Mouse (Mus musculus) embryonic facial prominence, embryonic 12.5 days (tissue): ENCODE measurements around the gene Krt73. TPM values are rescaled to one million over a fixed set of nuclear protein-coding genes. Genes with fewer than 3 reads are reported as not detected.

Source experiments
- ATAC-seq: fragments of 200-750 bp; cut with Nextera tagmentation; 2 replicates; pipeline ENCODE4 v1.8.0; 2017; ENCODE audit not compliant: insufficient number of reproducible peaks, insufficient read depth, low FRiP score, low TSS enrichment
- H3K27ac ChIP-seq: fragments of 300-500 bp; sonication (generic); 2 replicates; pipeline ENCODE4 v1.5.1; 2016; ENCODE audit warnings: mild to moderate bottlenecking
- H3K27me3 ChIP-seq: fragments of 300-500 bp; sonication (generic); 2 replicates; pipeline ENCODE4 v1.6.1; 2016; ENCODE audit warnings: mild to moderate bottlenecking, moderate library complexity
- H3K36me3 ChIP-seq: fragments of 300-500 bp; sonication (generic); 2 replicates; pipeline ENCODE4 v1.6.1; 2016; ENCODE audit warnings: mild to moderate bottlenecking
- H3K4me1 ChIP-seq: fragments of 300-500 bp; sonication (generic); 2 replicates; pipeline ENCODE4 v1.6.1; 2016
- H3K4me2 ChIP-seq: fragments of 300-500 bp; sonication (generic); replicated peaks from 2 replicates; pipeline ENCODE4 v1.6.1; 2016; ENCODE audit warnings: mild to moderate bottlenecking, moderate library complexity
- H3K4me3 ChIP-seq: fragments of 300-500 bp; sonication (generic); 2 replicates; pipeline ENCODE4 v1.5.1; 2016; ENCODE audit warnings: mild to moderate bottlenecking
- H3K9ac ChIP-seq: fragments of 300-500 bp; sonication (generic); 2 replicates; pipeline ENCODE4 v1.6.1; 2016; ENCODE audit warnings: mild to moderate bottlenecking, moderate library complexity
- H3K9me3 ChIP-seq: fragments of 300-500 bp; sonication (generic); 2 replicates; pipeline ENCODE4 v1.6.1; 2016; ENCODE audit warnings: mild to moderate bottlenecking, moderate library complexity
- WGBS: fragments of 180-500 bp; shearing (Covaris S2); methylation state at CpG from one replicate; pipeline ENCODE4 v1.1.7; 2016; 5-methylcytosine and 5-hydroxymethylcytosine counted together
- polyA plus RNA-seq: library from polyadenylated mRNA; unstranded; fragments of >200 nt; fragmentation: Nextera tagmentation; extraction: Ambion mirVana; gene quantifications from 2 replicates; pipeline ENCODE4 v1.2.1, GENCODE M21; 2016

The Krt73 gene
- 0.08 TPM in 1 of 2 replicates, not detected in the other for polyA plus RNA-seq

- no peaks in the 10 kb centered on the region for H3K36me3 ChIP-seq
- H3K9me3 ChIP-seq = no peaks in the 10 kb centered on the region
- no peaks in the 10 kb centered on the region for H3K27me3 ChIP-seq
- H3K4me1 ChIP-seq = no peaks in the 10 kb centered on the region
- no peak within 1 kb of the TSS for H3K9ac ChIP-seq
- no peak within 1 kb of the TSS for H3K4me3 ChIP-seq
- H3K27ac ChIP-seq = no peak within 1 kb of the TSS
- H3K4me2 ChIP-seq = no peak within 1 kb of the TSS
- WGBS = 76% methylated on average over 6 of the region's 6 CpGs
- ATAC-seq = no peak
Observed at GRCm38 (mm10) chr15:101802296-101802835, at the start of gene Krt73. Gene Krt73 (minus strand): TSS chr15:101802346.

DNA sequence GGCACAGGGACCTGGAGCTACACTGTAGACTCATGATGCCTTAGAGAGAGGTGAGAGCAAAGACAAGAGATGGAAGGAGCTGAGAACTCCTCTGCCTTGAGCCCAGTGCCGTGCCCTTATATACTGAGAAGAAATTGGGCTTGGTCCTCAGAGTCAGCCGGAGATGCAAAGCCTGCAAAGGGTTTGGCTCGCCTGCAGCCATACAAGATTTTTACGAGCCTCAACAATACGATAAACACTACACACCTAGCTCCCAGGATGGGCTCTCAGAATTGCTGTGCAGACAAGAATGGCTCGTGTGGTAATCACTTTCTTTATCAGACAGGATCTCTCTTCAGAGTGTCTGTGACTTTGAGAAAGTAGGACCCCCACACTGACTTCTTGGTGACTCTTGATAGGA, 48.5 kb upstream of the Krt73 start, which contains the start of gene Krt1:
Krt1 (minus strand) TSS at position 101 of the 400 bp plus-strand sequence.
- WGBS = 78% methylated on average over 6 of the region's 6 CpGs
- H3K27me3 ChIP-seq = peaks cover 17% of the 10 kb centered on the region; the same call in 1 of the 2 replicates

GRCm38 (mm10) chr15:101845971-101846403, 43.8 kb upstream of the Krt73 start:
- Histone ChIP-seq H3K27me3 (peaks cover 14% of the 10 kb centered on the region), H3K4me3 (peak overlapping the region; percentile 44), H3K27ac (0 out of 2 replicates have a peak overlapping the region, but pooled peaks have one; percentile 14), H3K4me2 (peak overlapping the region; percentile 70), H3K4me1 (no peaks in the 10 kb centered on the region), H3K36me3 (no peaks in the 10 kb centered on the region), H3K9me3 (no peaks in the 10 kb centered on the region), H3K9ac (peak overlapping the region; percentile 54)
- under 1% methylated on average over 37 of the region's 37 CpGs for WGBS
- no peak for ATAC-seq

More for the DNA sequence above, 48.5 kb upstream of the Krt73 start, which contains the start of gene Krt1:
- Histone ChIP-seq H3K4me1 (peaks cover 5% of the 10 kb centered on the region), H3K9ac (no peak within 1 kb of the TSS), H3K27ac (no peak within 1 kb of the TSS), H3K36me3 (no peaks in the 10 kb centered on the region), H3K9me3 (no peaks in the 10 kb centered on the region), H3K4me3 (no peak within 1 kb of the TSS), H3K4me2 (no peak within 1 kb of the TSS)
- no peak for ATAC-seq

DNA sequence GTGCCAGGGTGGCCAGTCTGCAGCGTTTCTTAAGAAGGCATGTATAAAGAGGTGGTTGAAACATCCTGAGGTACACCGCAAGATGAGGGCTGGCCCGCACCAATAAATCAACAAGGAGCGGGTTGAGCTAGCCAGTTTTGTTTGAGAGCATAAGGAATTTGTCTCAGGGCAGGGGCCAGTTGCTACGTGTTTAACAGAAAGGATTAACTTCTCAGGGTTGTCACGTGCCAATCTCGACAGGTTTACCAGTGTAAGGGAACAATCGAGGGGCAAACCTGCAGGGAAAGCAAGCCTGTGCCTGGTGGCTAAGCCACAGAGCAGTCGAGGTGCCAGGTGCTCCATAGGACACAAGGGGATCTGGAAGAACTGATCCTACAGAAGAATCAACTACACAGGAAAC, 41.0 kb upstream of the Krt73 start:
- 64% methylated on average over 9 of the region's 9 CpGs for WGBS
- H3K4me1 ChIP-seq = no peaks in the 10 kb centered on the region
- H3K27me3 ChIP-seq = peaks cover 14% of the 10 kb centered on the region
- H3K4me3 ChIP-seq = no peak overlapping the region
- H3K9me3 ChIP-seq = no peaks in the 10 kb centered on the region
- H3K4me2 ChIP-seq = no peak overlapping the region
- no peak overlapping the region for H3K9ac ChIP-seq
- H3K36me3 ChIP-seq = no peaks in the 10 kb centered on the region
- no peak for ATAC-seq
- no peak overlapping the region for H3K27ac ChIP-seq

DNA sequence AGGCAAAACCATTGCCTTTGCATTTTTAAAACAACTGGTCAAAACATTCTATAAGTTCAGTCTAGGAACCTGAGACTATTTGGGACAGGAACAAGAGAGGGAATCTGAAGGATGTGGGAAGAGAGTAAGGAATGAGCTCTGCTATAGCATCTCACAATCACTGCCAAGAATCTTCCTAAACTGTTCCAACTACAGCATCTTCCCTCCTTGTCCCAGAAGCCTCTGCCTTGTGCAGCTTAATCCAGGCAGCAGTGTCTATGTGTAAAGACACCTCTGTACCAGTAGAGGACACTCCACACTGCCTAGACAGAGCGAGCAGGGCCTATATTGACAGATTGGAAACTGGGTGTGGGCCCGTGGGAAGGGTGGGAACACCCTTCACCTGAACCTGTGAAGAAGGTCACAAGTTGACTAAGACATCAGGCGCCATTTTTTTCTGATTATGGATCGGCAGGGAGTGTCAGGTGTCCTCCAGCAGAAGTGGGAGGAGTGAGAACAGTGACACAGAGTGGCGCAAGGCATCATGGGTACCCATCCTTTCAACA, 32.7 kb upstream of the Krt73 start:
- H3K36me3 ChIP-seq = no peaks in the 10 kb centered on the region
- WGBS = 63% methylated on average over 5 of the region's 5 CpGs
- no peak for ATAC-seq
- H3K27me3 ChIP-seq = no peaks in the 10 kb centered on the region
- no peak overlapping the region for H3K9ac ChIP-seq
- no peak overlapping the region for H3K4me3 ChIP-seq
- H3K9me3 ChIP-seq = no peaks in the 10 kb centered on the region
- no peak overlapping the region for H3K27ac ChIP-seq
- H3K4me2 ChIP-seq = no peak overlapping the region
- H3K4me1 ChIP-seq = no peaks in the 10 kb centered on the region

GRCm38 (mm10) chr15:101833131-101833530, 31.0 kb upstream of the Krt73 start:
- Histone ChIP-seq H3K27me3 (no peaks in the 10 kb centered on the region), H3K9ac (no peak overlapping the region), H3K36me3 (no peaks in the 10 kb centered on the region), H3K4me3 (no peak overlapping the region), H3K4me2 (no peak overlapping the region), H3K9me3 (no peaks in the 10 kb centered on the region), H3K4me1 (no peaks in the 10 kb centered on the region), H3K27ac (no peak overlapping the region)
- 36% methylated on average over 6 of the region's 6 CpGs for WGBS
- ATAC-seq = no peak

- 72% methylated on average over 5 of the region's 5 CpGs for WGBS
- no peak overlapping the region for H3K4me2 ChIP-seq
- H3K9me3 ChIP-seq = no peaks in the 10 kb centered on the region
- ATAC-seq = no peak
- H3K9ac ChIP-seq = no peak overlapping the region
- no peak overlapping the region for H3K27ac ChIP-seq
- no peaks in the 10 kb centered on the region for H3K4me1 ChIP-seq
- no peak overlapping the region for H3K4me3 ChIP-seq
- H3K27me3 ChIP-seq = no peaks in the 10 kb centered on the region
- no peaks in the 10 kb centered on the region for H3K36me3 ChIP-seq
Observed at GRCm38 (mm10) chr15:101829441-101829840, 27.3 kb upstream of the Krt73 start.

- no peaks in the 10 kb centered on the region for H3K9me3 ChIP-seq
- 27% methylated on average over 3 of the region's 3 CpGs for WGBS
- H3K36me3 ChIP-seq = no peaks in the 10 kb centered on the region
- H3K9ac ChIP-seq = no peak overlapping the region
- H3K27ac ChIP-seq = no peak overlapping the region
- H3K4me2 ChIP-seq = no peak overlapping the region
- no peak for ATAC-seq
- no peaks in the 10 kb centered on the region for H3K27me3 ChIP-seq
- H3K4me1 ChIP-seq = no peaks in the 10 kb centered on the region
- no peak overlapping the region for H3K4me3 ChIP-seq
Observed at GRCm38 (mm10) chr15:101821786-101822185, 19.6 kb upstream of the Krt73 start.

- no peaks in the 10 kb centered on the region for H3K4me1 ChIP-seq
- no peak for ATAC-seq
Observed at GRCm38 (mm10) chr15:101817875-101818274, 15.7 kb upstream of the Krt73 start, which contains the start of gene Krt2. Gene Krt2 (minus strand): TSS chr15:101818169.

DNA sequence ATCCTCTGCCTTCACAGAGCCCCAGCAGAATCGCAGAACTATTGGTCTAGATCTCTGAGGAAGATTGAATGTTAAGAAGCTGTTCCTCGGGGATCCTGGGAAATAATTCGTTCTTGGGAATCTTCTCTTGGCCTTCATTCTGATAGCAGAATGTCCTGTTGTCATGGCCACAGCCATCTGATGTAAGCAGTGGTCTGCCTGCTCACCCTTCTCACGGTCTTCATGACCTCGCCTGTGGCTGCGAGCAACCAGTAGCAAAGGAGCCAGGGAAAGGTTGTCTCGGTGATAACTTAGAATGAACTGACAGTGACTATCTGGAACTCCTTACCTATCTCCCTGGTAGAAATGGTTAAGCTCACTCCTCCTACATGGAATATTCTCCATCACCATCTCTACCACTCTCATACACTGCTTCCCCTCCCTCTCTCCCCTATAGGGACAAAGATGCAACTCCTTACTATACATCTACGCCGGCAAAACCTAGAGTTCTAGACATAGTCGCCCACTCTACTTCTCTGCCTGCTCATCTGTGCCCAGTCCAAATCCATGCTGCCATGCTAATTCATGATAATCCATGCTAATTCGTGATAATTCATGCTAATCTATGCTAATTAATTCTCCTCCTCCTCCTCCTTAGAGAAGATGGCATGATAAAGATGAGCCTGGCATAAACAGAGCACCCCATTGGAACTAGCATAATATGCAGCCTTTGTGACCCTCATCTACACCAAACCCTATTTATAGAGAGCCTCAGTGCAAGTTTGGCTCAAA, 1.1 kb upstream of the Krt73 start:
- Histone ChIP-seq H3K9ac (no peak overlapping the region), H3K4me1 (no peaks in the 10 kb centered on the region), H3K4me2 (no peak overlapping the region), H3K27ac (no peak overlapping the region), H3K9me3 (no peaks in the 10 kb centered on the region), H3K4me3 (no peak overlapping the region), H3K36me3 (no peaks in the 10 kb centered on the region), H3K27me3 (no peaks in the 10 kb centered on the region)
- ATAC-seq = no peak
- 86% methylated on average over 11 of the region's 11 CpGs for WGBS

More at GRCm38 (mm10) chr15:101817875-101818274, 15.7 kb upstream of the Krt73 start, which contains the start of gene Krt2:
- WGBS = 81% methylated on average over 16 of the region's 16 CpGs
- Histone ChIP-seq H3K9ac (no peak within 1 kb of the TSS), H3K27me3 (no peaks in the 10 kb centered on the region), H3K9me3 (no peaks in the 10 kb centered on the region), H3K36me3 (no peaks in the 10 kb centered on the region), H3K4me2 (no peak within 1 kb of the TSS), H3K27ac (no peak within 1 kb of the TSS), H3K4me3 (no peak within 1 kb of the TSS)

DNA sequence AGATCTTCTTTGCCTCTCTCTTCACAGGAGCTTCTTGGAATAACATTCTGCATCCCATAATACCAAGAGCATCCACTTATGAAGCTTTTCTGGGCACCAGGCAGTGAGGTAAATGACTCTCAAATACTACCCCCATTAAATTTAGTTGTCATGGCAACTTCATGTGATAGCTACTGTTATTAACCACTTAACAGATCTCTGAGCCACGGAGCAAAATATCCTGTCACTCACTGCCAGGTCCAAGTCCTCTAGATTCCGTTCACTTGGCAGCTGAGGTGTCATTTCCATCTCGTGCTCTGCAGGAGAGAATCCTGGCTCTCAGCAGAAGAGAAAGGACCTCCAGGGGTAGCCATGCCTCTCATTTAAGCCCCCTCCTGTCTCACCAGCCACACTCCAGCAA, 11.3 kb downstream of the Krt73 start:
- no peak for ATAC-seq
- Histone ChIP-seq H3K4me3 (no peak overlapping the region), H3K9ac (no peak overlapping the region), H3K4me1 (no peaks in the 10 kb centered on the region), H3K36me3 (no peaks in the 10 kb centered on the region), H3K4me2 (no peak overlapping the region), H3K27me3 (no peaks in the 10 kb centered on the region), H3K9me3 (no peaks in the 10 kb centered on the region), H3K27ac (no peak overlapping the region)
- 25% methylated on average over 3 of the region's 3 CpGs for WGBS

DNA sequence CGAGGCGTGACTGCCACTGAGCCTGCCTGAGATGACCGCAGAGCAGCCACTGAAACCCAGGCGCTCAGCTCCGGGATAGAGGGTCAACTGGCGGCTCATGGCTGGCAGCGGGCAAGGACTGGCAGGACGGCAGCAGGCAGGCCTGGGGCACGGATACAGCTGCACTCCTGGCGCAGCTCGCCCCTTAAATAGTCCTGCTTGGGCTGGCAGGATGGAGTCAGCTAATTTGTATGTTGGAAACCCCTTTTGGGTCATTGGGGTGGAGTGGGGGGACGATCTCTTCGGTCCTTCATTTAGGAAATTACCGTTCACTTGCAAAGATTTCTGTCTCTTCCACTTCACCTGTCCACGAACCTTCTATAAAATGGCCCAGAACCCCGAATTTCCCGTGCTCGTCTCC, 15.8 kb downstream of the Krt73 start, which contains the start of gene Krt72:
Krt72 (minus strand) TSS at position 101 of the 400 bp plus-strand sequence.
- Histone ChIP-seq H3K9me3 (no peaks in the 10 kb centered on the region), H3K27ac (no peak within 1 kb of the TSS), H3K4me2 (no peak within 1 kb of the TSS), H3K9ac (no peak within 1 kb of the TSS), H3K4me1 (no peaks in the 10 kb centered on the region), H3K36me3 (no peaks in the 10 kb centered on the region), H3K4me3 (no peak within 1 kb of the TSS), H3K27me3 (no peaks in the 10 kb centered on the region)
- WGBS = 91% methylated on average over 18 of the region's 18 CpGs
- ATAC-seq = no peak
